27 mouse cellular contexts compared by ENCODE assay signal in the genomic region with DNA sequence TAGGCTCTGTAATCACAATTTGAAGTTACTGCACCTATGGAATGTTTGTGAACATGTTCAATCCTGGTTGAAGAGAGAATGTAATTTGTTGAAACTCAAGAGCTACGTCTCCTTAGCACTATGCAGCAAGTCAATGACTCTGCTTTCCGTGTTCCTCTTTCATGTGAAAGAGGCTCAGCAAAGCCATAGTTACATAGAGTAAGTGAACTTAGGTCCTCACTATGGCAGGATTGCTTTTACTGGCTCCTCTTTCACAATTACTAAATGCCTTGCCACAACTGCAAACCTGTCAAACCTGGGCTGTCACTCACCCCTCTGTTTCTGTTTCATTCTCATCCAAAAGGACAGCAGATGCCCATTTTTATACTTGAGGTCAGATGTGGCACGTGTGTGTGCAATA. TPM values are rescaled to one million over a fixed set of nuclear protein-coding genes. Genes with fewer than 3 reads are reported as not detected.
"Had no signal": no experiment of that assay in that cellular context is flagged by ENCODE, and none has a peak within 500 bp of the region (broad histone marks: within the 10 kb centered on the region; RNA-seq: fewer than 3 reads in every experiment).

No protein-coding gene starts in this region.

- H3K9me3 ChIP-seq: heart, embryonic 13.5 days; heart, embryonic 15.5 days; hindbrain, embryonic 13.5 days; hindbrain, embryonic 15.5 days; kidney, embryonic 15.5 days; limb, embryonic 13.5 days; limb, embryonic 15.5 days; liver, embryonic 12.5 days had no signal

- H3K4me3 ChIP-seq: gastrocnemius, adult 2 months; heart, adult 2 months; heart, embryonic 13.5 days; heart, embryonic 15.5 days; hindbrain, embryonic 13.5 days; hindbrain, embryonic 15.5 days; kidney, embryonic 15.5 days; limb, embryonic 13.5 days; limb, embryonic 15.5 days; liver, embryonic 12.5 days had no signal

- H3K36me3 ChIP-seq: heart, embryonic 13.5 days; heart, embryonic 15.5 days; hindbrain, embryonic 13.5 days; hindbrain, embryonic 15.5 days; kidney, embryonic 15.5 days; limb, embryonic 13.5 days; limb, embryonic 15.5 days; liver, embryonic 12.5 days had no signal

- H3K4me2 ChIP-seq: heart, embryonic 11.5 days; heart, embryonic 13.5 days; heart, embryonic 15.5 days; hindbrain, embryonic 13.5 days; hindbrain, embryonic 15.5 days; kidney, embryonic 15.5 days; limb, embryonic 13.5 days; limb, embryonic 15.5 days; liver, embryonic 12.5 days had no signal

- ATAC-seq: hindbrain, postnatal 0 days; intestine, embryonic 16.5 days; liver, embryonic 12.5 days had no signal

- H3K27me3 ChIP-seq: heart, embryonic 13.5 days; heart, embryonic 15.5 days; hindbrain, embryonic 13.5 days; hindbrain, embryonic 15.5 days; kidney, embryonic 15.5 days; limb, embryonic 13.5 days; limb, embryonic 15.5 days; liver, embryonic 12.5 days had no signal

- H3K4me1 ChIP-seq: heart, embryonic 13.5 days; heart, embryonic 15.5 days; hindbrain, embryonic 13.5 days; hindbrain, embryonic 15.5 days; kidney, embryonic 15.5 days; limb, embryonic 13.5 days; limb, embryonic 15.5 days; liver, embryonic 12.5 days had no signal

- H3K27ac ChIP-seq: gastrocnemius, adult 2 months; heart, adult 2 months; heart, embryonic 13.5 days; heart, embryonic 15.5 days; hindbrain, embryonic 13.5 days; hindbrain, embryonic 15.5 days; hindbrain, postnatal 0 days; kidney, embryonic 15.5 days; kidney, postnatal 0 days; limb, embryonic 13.5 days; limb, embryonic 15.5 days; liver, embryonic 12.5 days had no signal

- DNase-seq: gastrocnemius, adult 2 months; gastrocnemius, postnatal 10 days; gastrocnemius, postnatal 25 days; heart, adult 11 months; heart, adult 2 months; heart, postnatal 14 days; heart, postnatal 36 days; kidney, adult 11 months; kidney, adult 2 months; kidney, adult 9 months; kidney, postnatal 14 days; kidney, postnatal 36 days; layer of hippocampus, adult 9-11 months; layer of hippocampus, postnatal 36 days; left cerebral cortex, postnatal 4 days had no signal

- H3K9ac ChIP-seq: heart, embryonic 13.5 days; heart, embryonic 15.5 days; hindbrain, embryonic 13.5 days; hindbrain, embryonic 15.5 days; kidney, embryonic 15.5 days; limb, embryonic 13.5 days; limb, embryonic 15.5 days; liver, embryonic 12.5 days had no signal

RNA-seq across cellular contexts. Expression of a gene that starts 40.3 kb away (rescaled TPM):
- total RNA-seq: hindbrain, postnatal 0 days had no signal
